Mouse (Mus musculus): ENCODE measurements at regions not wholly inside any gene's neighbourhood (a gene's known extent, or its start where the extent isn't known, plus 50 kb on each side); places are given as distances from the start of the nearest gene placed in this dataset.
A peak's percentile ranks its signal among the peaks of the same experiment; 100 is the strongest.

DNA sequence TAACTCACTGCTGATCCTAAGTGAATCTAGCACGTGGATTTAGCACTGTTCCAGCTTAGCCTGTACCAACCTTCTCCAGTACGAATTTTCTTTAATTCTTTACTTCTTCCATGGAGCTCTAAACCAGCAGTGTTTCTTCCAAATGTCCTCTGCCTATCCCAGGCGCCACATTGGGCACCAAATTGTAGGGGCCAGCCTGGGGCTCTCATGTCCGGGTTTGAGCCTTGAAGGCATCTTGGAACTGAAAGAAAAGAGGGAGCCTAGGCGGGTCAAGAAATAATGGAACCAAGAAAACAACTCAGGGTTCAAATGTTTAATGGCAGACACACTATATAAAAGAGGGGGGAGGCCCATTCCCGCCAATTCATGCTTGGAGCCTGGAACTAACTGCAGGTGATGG is 69.9 kb downstream of the Btbd35f17 start:
- peak in 1 of 2 experiments; percentile 1 for DNase-seq (ENCODE audit: low spot score in 2 of 2)
